Mouse (Mus musculus) bone marrow, adult 2 months (tissue): ENCODE results near the gene Camk2b.
A peak's percentile ranks its signal among the peaks of the same experiment; 100 is the strongest.

ENCODE experiments used
- CTCF ChIP-seq: fragments of 200-500 bp; IDR thresholded peaks from 2 replicates; pipeline ENCODE4 v1.5.1; 2011; ENCODE audit warnings: low read length, control low read depth; ENCODE audit not compliant: control insufficient read depth, insufficient read depth
- POLR2A ChIP-seq: fragments of 200-500 bp; IDR thresholded peaks from 2 replicates; pipeline ENCODE4 v1.6.1; 2011; ENCODE audit warnings: low read depth, mild to moderate bottlenecking, control low read depth, low read length, borderline replicate concordance; ENCODE audit not compliant: control insufficient read depth

GRCm38 (mm10) chr11:6033147-6033546 lies 33.0 kb downstream of the Camk2b start:
- TF ChIP-seq CTCF (peak; percentile 68), POLR2A (no peak)
